Mouse (Mus musculus) lung, postnatal 10 days (tissue): ENCODE measurements at regions not wholly inside any gene's neighbourhood (a gene's known extent, or its start where the extent isn't known, plus 50 kb on each side); places are given as distances from the start of the nearest gene placed in this dataset.
"Not testable (repeated sequence)": the region's sequence is repeated elsewhere in the genome, so short reads cannot be mapped to it uniquely, and the experiment has no call there.

Source experiments
- DNase-seq: peaks from one replicate; pipeline ENCODE4 v3.0.0; 2021

DNA sequence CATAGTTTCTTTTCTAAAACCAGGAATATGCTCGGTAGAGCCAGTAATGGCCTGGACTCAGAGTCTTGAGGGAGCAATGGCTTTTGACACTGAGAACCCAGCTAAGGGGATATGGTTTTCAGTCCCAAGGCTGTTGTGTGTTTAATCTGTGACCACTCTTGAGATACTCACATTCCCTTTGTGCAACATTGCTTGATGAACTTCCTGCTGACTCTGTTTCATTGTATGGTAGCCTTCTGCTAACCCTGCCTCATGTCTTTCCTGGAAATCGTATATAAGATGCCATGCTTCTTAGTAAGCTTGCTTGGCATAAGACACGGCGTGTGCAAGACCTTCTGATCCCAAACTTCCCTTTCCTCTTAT lies 92.7 kb upstream of the Cpsf6 start:
- no peak for DNase-seq

DNA sequence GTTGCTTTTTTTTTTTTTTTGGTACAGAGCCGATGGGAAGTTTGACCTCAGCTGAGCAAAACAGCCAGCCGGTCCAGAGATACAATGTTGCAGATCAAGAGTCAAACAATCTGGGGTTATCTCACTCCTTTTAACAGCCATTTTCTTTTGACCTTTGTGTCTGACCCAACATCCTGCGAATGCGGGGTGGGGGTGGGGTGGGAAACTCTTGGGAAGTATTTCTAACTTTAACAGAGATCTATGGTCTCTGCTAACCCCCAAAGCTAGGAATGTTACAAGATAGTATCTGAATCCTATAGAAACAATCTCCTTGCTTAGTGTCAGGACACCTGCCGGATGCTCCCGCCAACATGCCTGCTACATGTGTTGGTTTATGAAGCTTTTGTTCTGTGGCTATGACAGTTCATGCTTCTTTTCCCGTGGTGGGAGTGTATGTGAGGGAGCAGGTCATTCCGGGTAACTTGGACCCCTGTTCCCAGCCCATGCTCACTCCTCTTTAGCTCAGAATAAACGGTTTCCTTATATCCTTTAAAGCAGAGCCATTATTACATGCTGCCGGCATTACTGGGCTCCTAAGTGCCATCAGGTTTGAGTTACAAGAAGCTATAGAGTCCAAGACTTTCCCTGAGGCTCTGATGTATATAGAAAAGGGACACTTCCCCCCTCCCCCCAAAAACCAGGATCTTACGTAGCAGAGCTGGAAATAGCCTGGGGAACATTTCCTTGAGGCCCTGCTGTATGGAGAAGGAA lies 92.2 kb upstream of the Cpsf6 start:
- no peak for DNase-seq

DNA sequence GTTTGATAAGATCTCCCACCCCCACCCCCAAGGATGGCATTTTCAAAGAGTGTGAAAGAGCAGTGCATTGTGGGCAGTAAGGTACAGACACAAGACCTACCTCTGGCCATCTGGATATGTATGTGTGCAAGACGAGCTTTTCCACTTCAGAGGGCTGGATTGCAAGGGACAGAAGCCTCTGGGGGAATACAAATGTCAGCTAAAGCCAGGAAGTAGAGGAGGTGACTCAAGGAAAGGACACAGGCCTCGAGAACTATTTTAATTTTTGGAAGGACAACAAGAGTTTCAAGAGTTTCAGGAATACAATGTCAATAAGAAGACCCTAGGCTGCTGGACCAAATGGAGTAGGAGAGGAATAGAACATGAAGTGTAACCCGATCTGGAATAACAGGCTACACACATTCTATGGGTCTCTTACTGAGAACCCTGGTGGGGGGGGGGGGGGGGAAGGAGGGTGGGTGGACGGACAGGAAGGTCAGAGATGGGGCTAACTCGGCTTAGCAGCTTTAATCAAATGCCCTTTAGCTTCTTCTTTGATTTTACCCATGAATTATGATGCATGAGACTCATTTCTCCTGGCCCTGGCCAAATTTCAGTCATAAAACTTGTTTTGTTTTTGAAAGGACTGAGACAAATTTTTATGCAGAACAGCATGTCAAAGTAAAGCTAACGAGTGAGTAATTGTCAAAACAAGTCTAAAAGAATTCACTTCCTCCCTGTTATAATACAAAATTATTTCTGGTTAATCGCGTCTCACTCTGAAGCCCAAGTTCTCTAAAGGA lies 91.4 kb upstream of the Cpsf6 start:
- DNase-seq = no peak

DNA sequence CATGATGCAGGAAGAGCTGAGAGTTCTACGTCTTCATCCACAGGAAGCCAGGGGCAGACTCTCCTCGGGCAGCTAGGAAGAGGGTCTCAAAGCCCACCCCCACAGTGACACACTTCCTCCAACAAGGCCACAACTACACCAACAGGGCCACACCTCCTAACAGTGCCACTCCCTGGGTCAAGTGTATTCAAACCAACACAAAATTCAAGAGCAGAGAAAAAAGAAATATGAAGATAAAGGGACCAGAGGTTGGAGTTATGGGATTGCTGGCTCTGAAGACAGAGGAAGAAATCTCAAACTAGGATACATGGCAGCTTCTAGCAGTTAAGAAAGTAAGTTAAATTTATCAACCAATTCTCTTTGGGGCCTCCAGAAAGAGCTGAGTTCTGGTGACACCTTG lies 90.7 kb upstream of the Cpsf6 start:
- no peak for DNase-seq

DNA sequence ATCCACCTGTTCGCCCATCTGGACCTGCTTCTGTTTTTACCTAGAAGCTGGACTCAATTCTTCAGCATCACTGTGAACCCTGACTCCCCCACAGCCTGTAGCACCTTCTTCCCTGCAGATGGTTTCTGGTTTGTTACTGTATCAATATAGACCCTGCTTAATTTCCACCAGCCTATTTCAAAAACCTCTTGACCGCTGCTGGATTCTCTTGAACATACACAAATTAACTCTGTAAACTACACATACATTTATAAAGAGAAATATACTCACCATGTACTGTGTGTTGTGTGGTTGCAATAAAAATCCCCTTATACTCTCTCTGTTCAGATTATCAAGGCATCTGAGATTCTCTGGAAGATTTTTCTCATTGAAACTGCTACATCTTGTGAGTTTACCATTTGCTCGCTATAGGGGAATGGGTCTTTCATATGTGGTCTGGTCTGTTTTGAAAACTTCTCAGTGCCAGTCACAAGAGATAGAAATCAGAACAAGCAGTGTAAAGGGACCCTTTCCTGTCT lies 89.8 kb upstream of the Cpsf6 start:
- no peak for DNase-seq

DNA sequence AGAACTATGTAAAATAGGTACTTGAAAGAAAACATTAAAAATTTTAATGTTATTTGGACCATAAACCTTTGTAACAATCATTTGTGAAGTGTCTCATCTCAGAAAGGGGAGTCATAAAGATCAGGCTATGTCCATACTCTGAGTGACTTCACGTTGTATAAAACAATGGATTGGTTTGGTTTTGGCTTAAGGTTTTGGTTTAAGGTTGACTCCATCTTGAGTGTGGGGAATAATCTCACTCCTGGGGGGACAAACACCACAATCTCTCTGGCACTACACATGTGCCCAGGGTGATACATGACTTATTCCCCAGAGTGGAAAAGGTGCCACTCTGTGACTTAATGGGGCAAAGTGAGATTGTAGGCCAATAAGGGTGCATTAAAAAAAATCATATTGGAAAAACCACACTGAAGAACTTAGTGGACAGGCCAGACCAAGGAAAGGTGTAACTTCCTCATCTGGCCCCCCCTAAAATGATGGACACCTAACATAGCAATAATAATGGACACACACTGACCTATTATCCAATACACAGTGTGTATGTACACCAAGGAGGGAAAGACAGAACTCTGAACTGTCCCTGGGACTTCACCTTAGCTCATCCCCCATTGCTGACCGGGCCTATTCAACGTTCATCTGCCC lies 89.2 kb upstream of the Cpsf6 start:
- no peak for DNase-seq

DNA sequence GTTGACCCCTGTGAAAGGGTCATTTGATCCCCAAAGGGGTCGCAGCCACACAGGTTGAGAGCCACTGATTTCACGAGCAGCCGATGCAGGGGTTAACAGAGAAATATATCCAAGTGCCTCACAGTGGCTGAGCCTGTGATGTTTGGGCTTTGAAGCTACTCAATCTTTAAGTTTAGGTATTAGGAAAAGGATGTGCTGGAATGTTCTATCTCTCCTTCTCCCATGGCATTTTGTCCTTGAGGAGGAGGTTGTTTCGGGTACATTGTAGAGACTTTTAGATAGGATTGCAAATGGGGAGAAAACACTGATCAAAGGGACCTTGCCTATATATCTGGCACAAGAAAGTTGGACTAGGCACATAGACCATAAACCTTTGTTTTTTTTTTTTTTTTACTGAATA lies 88.6 kb upstream of the Cpsf6 start:
- DNase-seq = no peak

DNA sequence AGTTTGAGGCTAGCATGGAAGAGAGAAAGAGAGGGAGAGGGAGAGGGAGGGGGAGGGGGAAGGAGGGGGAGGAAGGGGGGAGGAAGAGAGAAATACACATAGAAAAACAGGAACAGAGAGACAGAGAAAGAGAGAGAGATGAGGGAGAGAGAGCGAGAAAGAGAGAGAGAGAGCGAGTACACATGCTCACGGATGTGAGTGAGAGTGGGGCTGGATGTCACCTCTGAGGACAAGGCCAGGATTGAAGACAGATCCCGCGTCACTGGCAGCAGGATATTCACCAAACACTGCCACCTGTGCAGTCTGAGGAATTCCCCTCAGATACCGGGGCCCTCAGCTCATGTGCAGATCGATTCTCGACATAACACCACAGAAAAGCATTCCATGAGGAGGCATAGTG lies 87.3 kb upstream of the Cpsf6 start:
- DNase-seq = no peak

DNA sequence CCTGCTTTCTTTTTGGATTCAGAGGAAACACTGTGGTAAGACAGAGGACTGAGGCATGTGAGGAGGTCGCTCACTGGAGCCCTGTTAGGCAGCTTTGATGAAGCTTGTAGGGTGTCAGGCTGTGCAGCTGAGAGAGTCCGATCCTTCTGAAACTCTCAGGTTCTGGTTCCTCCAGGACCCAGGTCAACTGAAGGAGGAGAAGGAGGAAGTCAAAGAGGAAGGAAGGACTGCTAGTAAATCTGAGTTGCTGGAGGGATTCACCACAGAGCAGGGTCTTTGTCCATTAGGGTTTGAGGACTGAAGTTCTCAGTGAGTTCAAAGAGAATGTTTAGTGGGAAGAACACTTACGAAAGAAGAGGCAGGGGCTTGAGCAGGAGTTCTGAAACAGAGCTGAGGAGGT lies 86.6 kb upstream of the Cpsf6 start:
- DNase-seq = no peak

DNA sequence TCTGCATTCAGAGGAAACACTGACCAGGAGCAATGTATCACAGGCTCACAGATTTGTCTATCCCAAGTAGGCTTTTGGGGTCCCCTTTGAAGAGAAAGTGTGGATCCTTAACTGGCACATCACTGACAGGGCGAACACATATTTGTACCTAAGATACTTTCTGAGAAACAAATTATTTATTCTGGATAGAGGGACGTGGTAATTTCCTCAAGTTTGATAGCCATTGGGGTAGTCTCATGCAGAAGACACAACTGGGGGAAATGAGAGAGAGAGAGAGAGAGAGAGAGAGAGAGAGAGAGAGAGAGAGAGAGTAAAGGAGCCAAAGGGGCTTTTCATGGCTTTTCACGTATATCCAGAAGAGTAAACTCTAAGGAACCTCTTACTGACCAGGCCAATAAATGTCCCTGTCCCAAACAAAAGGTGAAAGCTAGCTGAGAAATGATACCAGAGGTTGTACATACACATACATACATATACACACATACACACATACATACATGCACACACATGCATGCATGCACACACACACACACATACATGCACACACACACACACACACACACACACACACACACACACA lies 85.9 kb upstream of the Cpsf6 start:
- DNase-seq = no peak

DNA sequence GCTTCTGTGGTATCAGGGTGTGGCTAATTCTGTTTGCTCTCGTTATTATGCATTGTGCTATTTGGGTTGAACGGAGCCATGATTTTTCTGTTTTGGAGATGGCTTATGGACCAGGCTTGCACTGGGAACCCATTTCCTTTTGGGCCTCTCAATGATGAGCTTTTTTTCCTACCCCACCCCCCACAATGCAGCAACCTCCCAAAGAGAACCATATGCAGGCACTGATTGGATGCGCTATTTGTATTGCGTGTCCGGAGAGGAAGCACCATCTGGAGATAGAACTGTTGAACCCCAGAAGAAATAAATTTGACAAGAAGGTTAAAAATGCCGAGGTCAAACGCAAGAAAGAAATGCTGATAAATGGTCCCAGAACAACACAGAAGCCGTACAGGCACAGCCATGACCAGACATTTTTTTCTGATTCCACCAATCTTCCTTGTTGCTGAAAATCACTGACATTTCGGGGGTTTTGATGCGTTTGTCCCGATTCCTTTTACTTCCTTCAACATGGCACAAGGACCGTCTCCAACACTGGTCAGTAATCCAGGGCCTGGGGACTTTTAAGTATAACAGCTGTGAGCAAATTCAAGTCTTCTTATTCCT lies 85.3 kb upstream of the Cpsf6 start:
- DNase-seq = no peak

DNA sequence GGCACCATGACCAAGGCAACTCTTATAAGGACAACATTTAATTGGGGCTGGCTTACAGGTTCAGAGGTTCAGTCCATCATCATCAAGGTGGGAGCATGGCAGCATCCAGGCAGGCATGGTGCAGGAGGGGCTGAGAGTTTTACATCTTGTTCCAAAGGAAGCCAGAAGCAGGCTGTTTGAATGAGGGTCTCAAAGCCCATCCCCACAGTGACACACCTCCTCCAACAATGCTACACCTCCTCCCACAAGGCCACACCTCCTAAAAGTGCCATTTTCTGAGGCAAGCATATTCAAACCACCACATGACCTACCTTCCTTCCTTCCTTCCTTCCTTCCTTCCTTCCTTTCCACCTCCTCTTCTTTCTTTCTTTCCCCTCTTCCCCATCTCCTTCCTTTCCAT lies 84.5 kb upstream of the Cpsf6 start:
- not testable (repeated sequence) for DNase-seq

DNA sequence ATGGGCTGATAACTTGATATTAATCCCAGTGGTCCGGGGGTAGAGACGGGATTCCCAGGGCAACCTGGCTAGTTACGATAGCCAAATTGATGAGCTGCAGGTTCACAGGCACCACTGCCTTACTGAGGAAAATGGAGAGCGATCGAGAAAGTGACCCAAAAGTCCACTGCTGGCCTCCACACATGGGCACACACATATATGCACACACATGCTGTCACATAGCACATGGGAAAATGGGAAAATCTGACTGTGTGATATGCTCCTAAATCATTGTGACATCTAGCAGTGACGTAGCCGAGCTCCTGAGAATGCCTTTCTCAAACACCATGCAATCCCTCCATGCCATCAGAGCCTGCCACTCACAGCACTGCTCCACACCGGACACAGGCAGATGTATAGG lies 83.8 kb upstream of the Cpsf6 start:
- DNase-seq = no peak

DNA sequence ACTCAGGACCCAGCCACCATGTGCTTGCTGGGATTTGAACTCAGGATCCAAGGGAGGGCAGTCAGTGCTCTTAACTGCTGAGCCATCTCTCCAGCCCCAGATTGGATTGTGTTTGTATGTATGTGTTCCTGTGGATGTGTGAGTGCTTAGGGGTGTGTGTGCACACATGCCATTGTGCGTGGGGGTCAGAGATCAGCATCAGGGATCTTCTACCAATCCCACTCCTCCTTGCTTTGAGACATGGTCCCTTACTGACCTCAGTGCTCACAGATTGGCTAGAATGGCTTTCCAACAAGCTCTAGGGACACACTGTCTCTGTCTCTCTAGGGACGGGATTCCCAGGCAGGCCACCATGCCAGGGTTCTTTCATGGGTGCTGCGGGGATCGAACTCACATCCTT lies 83.1 kb upstream of the Cpsf6 start:
- no peak for DNase-seq

DNA sequence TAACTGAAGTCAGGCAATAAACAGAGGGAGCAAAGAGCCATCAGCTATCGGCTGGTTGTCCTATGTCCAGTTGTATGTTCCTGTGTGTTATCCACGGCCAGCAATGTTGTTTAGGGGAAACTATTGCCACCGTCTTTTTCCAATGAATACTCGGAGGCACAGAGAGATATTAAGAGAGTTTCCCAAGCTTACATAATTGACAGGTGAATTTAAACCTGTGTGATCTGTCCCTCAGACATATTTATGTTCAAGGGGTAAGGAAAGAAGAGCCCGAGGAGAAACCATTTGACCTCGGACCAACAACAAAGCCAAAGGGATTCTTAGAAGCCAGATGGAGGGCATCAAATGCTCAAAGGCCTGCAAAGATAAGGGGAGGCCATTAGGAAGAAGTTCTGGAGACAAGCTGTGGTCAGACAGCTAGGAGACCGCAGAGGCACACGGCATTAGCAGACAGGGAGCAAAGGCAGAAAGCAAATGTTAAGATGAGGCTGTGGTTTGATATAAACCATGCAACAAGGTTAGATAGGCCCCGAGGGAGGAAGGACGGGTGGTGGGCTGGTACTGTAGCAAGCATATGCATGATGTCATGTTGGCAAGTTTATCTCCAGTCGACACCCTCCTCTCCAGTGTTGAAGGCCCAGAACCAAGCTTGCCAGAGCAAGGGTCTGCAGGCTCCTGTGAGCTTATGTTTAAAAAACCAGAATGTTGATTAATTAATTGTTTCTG lies 82.1 kb upstream of the Cpsf6 start:
- DNase-seq = no peak

DNA sequence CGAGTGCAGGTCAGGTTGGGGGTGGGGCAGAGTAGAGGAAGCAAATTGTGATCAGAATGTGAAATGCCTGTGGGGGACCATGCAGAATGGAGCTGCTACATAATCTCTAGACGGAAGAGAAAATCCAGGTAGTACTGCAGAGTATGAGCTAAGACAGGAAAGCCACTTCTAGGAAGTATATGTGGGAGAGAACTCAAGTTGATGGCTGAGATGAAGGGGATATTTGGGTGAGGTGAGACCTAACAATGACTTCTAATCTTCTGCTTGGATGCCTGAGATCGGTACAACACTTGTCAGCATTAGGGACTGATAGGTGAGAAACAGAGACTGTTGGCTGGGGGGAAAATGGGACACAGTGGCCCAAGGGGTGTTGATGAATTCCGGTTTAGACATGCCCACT lies 81.4 kb upstream of the Cpsf6 start:
- DNase-seq = no peak

DNA sequence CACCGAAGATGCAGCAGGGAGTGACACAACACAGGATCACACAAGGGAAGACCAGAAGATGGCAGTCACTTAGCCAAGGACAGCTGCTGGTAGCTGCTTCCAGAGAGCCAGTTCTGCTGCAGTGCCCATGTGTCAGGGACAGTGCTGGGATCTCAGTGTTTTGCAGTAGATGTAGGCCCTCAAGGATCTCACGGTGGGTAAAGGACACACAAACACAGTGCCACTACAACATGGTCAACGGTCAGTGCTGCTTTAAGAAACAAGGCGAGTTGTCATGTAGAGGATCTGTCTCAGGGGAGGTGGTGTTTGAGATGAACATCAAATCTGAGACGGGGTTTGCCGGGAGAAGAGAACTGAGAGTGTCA lies 80.5 kb upstream of the Cpsf6 start:
- no peak for DNase-seq

DNA sequence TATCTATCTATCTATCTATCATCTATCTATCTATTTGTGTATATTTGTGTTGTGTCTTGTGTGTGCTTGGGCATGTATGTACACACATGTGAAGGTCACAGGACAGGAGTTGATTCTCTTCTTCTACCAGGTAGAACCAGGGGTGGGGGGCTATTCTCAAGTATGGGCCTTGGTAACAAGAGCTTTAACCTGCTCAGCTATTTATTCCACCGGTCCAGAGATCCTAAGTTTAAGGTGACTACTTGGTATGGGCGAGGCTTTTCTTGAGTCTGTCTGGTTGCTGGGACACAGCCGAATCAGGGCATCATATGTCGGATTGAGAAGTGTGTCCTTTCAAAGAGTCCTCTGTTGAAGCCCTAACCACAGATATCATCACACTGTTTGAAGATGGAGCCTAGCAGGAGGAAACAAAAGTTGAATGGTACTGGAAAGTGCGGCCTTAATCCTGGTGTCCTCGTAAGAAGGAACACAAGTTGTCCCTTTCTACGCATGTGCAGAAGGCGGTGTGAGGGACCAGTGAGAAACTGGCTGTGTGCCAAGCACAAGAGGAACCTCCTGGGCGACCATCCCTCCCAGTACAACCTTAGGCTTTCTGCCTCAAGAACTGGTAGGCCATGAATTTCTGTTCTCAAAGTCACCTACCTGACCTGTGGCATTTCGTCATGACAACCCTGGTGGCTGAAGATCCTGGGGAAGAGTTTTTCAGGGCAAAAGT lies 80.0 kb upstream of the Cpsf6 start:
- DNase-seq = no peak

DNA sequence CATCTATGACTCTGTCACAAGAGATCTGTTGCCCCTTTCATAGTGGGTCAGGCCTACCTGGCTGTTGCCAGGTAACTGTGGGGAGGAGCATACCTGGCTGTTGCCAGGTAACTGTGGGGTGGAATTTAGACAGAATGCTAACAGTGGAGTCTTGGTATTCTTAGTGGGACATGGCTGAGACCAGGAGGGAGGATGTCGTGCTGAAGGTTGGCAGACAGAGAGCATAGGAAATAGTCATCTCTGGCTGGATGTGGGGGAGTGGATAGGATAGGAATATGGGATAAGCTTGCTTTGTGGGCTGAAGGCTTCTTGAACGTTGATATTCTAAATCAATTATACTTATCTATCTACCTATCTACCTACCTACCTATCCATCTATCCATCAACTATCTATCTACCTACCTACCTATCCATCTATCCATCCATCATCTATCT lies 79.2 kb upstream of the Cpsf6 start:
- no peak for DNase-seq

DNA sequence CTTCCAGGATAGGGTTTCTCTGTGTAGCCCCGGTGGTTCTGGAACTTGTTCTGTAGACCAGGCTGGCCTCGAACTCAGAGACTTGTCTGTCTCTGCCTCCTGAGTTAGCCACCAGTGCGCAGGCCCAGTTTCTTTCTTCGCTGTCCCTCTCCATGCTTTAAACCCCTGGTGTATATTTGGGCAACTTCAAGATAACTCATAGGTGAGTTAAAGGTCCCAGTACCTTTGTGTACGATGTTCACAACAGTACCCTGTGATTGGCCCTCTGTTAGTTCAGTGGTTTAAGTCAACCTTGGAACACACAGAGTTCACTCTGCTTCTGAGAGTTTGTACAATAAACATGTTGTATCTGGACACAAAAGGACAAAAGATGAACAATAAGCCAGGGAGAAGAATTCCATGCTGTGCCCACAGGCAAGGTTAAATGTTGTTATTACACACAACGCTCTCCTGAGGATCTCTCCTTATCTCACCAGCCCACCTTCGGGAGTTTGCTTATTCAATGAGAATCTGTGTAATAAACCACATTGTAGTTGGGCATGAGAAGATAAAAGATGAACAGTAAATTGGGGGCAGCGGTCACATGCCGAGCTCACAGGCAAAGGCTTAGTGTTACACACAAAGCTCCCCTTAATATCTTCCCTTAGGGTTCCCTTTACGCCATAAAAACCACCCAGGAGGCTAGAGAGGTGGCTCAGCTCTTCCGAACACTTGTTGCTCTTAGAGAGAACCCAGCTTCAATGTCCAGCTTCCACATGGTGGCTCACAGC lies 78.6 kb upstream of the Cpsf6 start:
- DNase-seq = no peak

DNA sequence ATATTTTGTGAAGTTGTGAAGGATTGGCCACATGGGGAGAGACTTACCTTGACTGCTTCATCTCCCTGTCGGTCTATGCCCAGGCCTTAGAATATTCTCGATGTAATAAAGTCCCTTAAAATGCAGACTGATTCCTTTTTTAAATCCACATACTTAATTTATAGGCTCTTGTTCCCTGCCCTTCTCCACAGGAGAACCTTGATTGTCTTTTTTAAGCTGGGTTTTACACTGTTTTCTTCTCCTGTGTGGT lies 77.8 kb upstream of the Cpsf6 start:
- no peak for DNase-seq
